Mouse (Mus musculus) spleen, adult 2 months (tissue): Measurements from ENCODE around the gene Kcnh6.

Experiments used
- CTCF ChIP-seq: fragments of 200-500 bp; IDR thresholded peaks from 2 replicates; pipeline ENCODE4 v1.5.1; 2011; ENCODE audit warnings: mild to moderate bottlenecking, inconsistent platforms; ENCODE audit not compliant: insufficient read depth, insufficient read length, insufficient replicate concordance; ENCODE audit errors: extremely low read depth
- POLR2A ChIP-seq: fragments of 200-500 bp; IDR thresholded peaks from 2 replicates; pipeline ENCODE4 v1.6.1; 2011; ENCODE audit warnings: low read depth, low read length, inconsistent platforms

DNA sequence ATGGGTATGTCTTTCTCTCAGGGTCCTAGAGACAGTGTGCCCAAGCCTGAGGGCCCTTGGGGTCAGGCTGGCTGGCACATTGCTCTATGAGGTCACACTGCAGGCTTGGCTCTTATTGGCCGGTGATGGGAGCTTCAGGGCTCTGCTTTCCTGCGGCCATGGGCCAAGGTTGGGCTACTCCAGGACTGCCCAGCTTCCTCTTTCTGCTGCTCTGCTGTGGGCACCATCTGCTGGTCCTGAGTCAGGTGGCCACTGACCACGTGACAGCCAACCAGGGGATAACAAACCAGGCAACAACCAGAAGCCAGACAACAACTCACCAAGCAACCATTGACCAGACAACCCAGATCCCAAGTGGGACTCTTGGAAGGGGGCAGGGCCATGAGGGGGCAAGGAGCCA lies 32.9 kb upstream of the Kcnh6 start:
- TF ChIP-seq POLR2A, result no peak
- no peak for TF ChIP-seq CTCF
